Mouse (Mus musculus): ENCODE data around the gene Ran. TPM values are rescaled to one million over a fixed set of nuclear protein-coding genes. Genes with fewer than 3 reads are reported as not detected.

Gene Ran
- polyA plus RNA-seq, 1 experiment from 2014 or later, result 579 TPM

- Histone ChIP-seq H3K9me3 (no peaks in the 10 kb centered on the region), H3K9ac (no peak overlapping the region), H3K27me3 (no peaks in the 10 kb centered on the region), H3K4me2 (replicated peaks) (no peak overlapping the region), H3K4me1 (0 out of 2 replicates have a peak, but pooled peaks cover 3% of the 10 kb centered on the region), H3K36me3 (peaks cover 40% of the 10 kb centered on the region), H3K27ac (no peak overlapping the region), H3K4me3 (no peak overlapping the region)
- WGBS, result 54% methylated on average over 8 of the region's 8 CpGs
- no peak for ATAC-seq (ENCODE audit: low FRiP score, low read depth)
Observed at GRCm38 (mm10) chr5:129000706-129001468, 19.0 kb upstream of the Ran start.

GRCm38 (mm10) chr5:129002571-129003011 is 17.3 kb upstream of the Ran start:
- Histone ChIP-seq H3K4me3 (no peak overlapping the region), H3K9me3 (no peaks in the 10 kb centered on the region), H3K27ac (no peak overlapping the region), H3K4me2 (replicated peaks) (no peak overlapping the region), H3K27me3 (no peaks in the 10 kb centered on the region), H3K36me3 (peaks cover 26% of the 10 kb centered on the region), H3K4me1 (peaks cover 16% of the 10 kb centered on the region), H3K9ac (no peak overlapping the region)
- ATAC-seq (ENCODE audit: low FRiP score, low read depth), result no peak
- 63% methylated on average over 14 of the region's 14 CpGs for WGBS

- no peaks in the 10 kb centered on the region for H3K27me3 ChIP-seq
Observed at GRCm38 (mm10) chr5:129005416-129005815, 14.5 kb upstream of the Ran start.

GRCm38 (mm10) chr5:129006031-129006788 is 13.7 kb upstream of the Ran start:
- peaks cover 24% of the 10 kb centered on the region for H3K4me1 ChIP-seq
- H3K4me2 ChIP-seq (replicated peaks), result peak overlapping the region; percentile 92
- no peaks in the 10 kb centered on the region for H3K9me3 ChIP-seq
- no peak overlapping the region for H3K27ac ChIP-seq
- no peaks in the 10 kb centered on the region for H3K27me3 ChIP-seq
- no peak overlapping the region for H3K4me3 ChIP-seq
- no peak for ATAC-seq (ENCODE audit: low FRiP score, low read depth)
- no peak overlapping the region for H3K9ac ChIP-seq
- peaks cover 12% of the 10 kb centered on the region; the same call in 1 of the 2 replicates for H3K36me3 ChIP-seq
- WGBS, result 81% methylated on average over 18 of the region's 18 CpGs

More at GRCm38 (mm10) chr5:129005416-129005815, 14.5 kb upstream of the Ran start:
- WGBS, result 88% methylated on average over 3 of the region's 3 CpGs
- H3K9ac ChIP-seq, result no peak overlapping the region
- H3K4me2 ChIP-seq (replicated peaks), result no peak overlapping the region; the same call in 1 of the 2 replicates
- H3K36me3 ChIP-seq, result peaks cover 12% of the 10 kb centered on the region; the same call in 1 of the 2 replicates
- no peak overlapping the region for H3K27ac ChIP-seq
- no peak overlapping the region for H3K4me3 ChIP-seq
- H3K9me3 ChIP-seq, result no peaks in the 10 kb centered on the region
- ATAC-seq (ENCODE audit: low FRiP score, low read depth), result no peak
- H3K4me1 ChIP-seq, result peaks cover 24% of the 10 kb centered on the region

- Histone ChIP-seq H3K4me2 (replicated peaks) (peak overlapping the region; percentile 92), H3K27me3 (no peaks in the 10 kb centered on the region), H3K9ac (peak overlapping the region; percentile 84), H3K36me3 (peaks cover 12% of the 10 kb centered on the region; the same call in 1 of the 2 replicates), H3K27ac (no peak overlapping the region), H3K9me3 (no peaks in the 10 kb centered on the region), H3K4me3 (peak overlapping the region; percentile 70), H3K4me1 (peaks cover 22% of the 10 kb centered on the region)
- 55% methylated on average over 13 of the region's 14 CpGs for WGBS
- ATAC-seq (ENCODE audit: low FRiP score, low read depth), result no peak
Observed at GRCm38 (mm10) chr5:129007105-129007957, 12.5 kb upstream of the Ran start.

GRCm38 (mm10) chr5:129008008-129008407 is 11.9 kb upstream of the Ran start:
- no peaks in the 10 kb centered on the region for H3K9me3 ChIP-seq
- H3K27ac ChIP-seq, result no peak overlapping the region
- peak overlapping the region; percentile 84 for H3K9ac ChIP-seq
- WGBS, result 1% methylated on average over 18 of the region's 18 CpGs
- H3K4me3 ChIP-seq, result peak overlapping the region; percentile 70
- H3K4me1 ChIP-seq, result peaks cover 20% of the 10 kb centered on the region
- ATAC-seq (ENCODE audit: low FRiP score, low read depth), result no peak
- H3K27me3 ChIP-seq, result no peaks in the 10 kb centered on the region
- peak overlapping the region; percentile 92 for H3K4me2 ChIP-seq (replicated peaks)
- peaks cover 12% of the 10 kb centered on the region; the same call in 1 of the 2 replicates for H3K36me3 ChIP-seq

GRCm38 (mm10) chr5:129008412-129008826 is 11.4 kb upstream of the Ran start, which contains the start of gene Stx2:
TSS of gene Stx2 (minus strand) at chr5:129008574.
- 0% methylated on average over 38 of the region's 39 CpGs for WGBS
- peak; percentile 92 for ATAC-seq (ENCODE audit: low FRiP score, low read depth)
- Histone ChIP-seq H3K4me1 (peaks cover 20% of the 10 kb centered on the region), H3K27ac (no peak within 1 kb of the TSS), H3K4me2 (replicated peaks) (peak within 1 kb of the TSS; percentile 92), H3K36me3 (peaks cover 12% of the 10 kb centered on the region; the same call in 1 of the 2 replicates), H3K27me3 (no peaks in the 10 kb centered on the region), H3K9ac (peak within 1 kb of the TSS; percentile 84), H3K4me3 (peak within 1 kb of the TSS; percentile 70), H3K9me3 (no peaks in the 10 kb centered on the region)

GRCm38 (mm10) chr5:129009577-129009976 is 10.3 kb upstream of the Ran start:
- Histone ChIP-seq H3K9me3 (no peaks in the 10 kb centered on the region), H3K4me2 (replicated peaks) (no peak overlapping the region), H3K4me1 (peaks cover 20% of the 10 kb centered on the region), H3K4me3 (no peak overlapping the region), H3K36me3 (peaks cover 12% of the 10 kb centered on the region; the same call in 1 of the 2 replicates), H3K27ac (no peak overlapping the region), H3K27me3 (no peaks in the 10 kb centered on the region), H3K9ac (no peak overlapping the region)
- ATAC-seq (ENCODE audit: low FRiP score, low read depth), result no peak
- WGBS, result 89% methylated on average over 3 of the region's 3 CpGs

- ATAC-seq (ENCODE audit: low FRiP score, low read depth), result no peak
Observed at GRCm38 (mm10) chr5:129010937-129011336, 8.9 kb upstream of the Ran start.

GRCm38 (mm10) chr5:129015020-129015419 is 4.8 kb upstream of the Ran start:
- Histone ChIP-seq H3K4me3 (no peak overlapping the region), H3K27ac (no peak overlapping the region), H3K9me3 (no peaks in the 10 kb centered on the region), H3K36me3 (no peaks in the 10 kb centered on the region), H3K4me2 (replicated peaks) (no peak overlapping the region), H3K4me1 (peaks cover 8% of the 10 kb centered on the region), H3K27me3 (no peaks in the 10 kb centered on the region), H3K9ac (no peak overlapping the region)
- 77% methylated on average over 3 of the region's 3 CpGs for WGBS
- no peak for ATAC-seq (ENCODE audit: low FRiP score, low read depth)

More at GRCm38 (mm10) chr5:129010937-129011336, 8.9 kb upstream of the Ran start:
- Histone ChIP-seq H3K27ac (no peak overlapping the region; the same call in 1 of the 2 replicates), H3K27me3 (no peaks in the 10 kb centered on the region), H3K4me1 (peaks cover 20% of the 10 kb centered on the region), H3K9me3 (no peaks in the 10 kb centered on the region), H3K9ac (no peak overlapping the region), H3K4me3 (no peak overlapping the region), H3K4me2 (replicated peaks) (no peak overlapping the region), H3K36me3 (0 out of 2 replicates have a peak, but pooled peaks cover under 1% of the 10 kb centered on the region)
- WGBS, result 83% methylated on average over 2 of the region's 2 CpGs

GRCm38 (mm10) chr5:129015540-129015939 is 4.3 kb upstream of the Ran start:
- no peak for ATAC-seq (ENCODE audit: low FRiP score, low read depth)
- Histone ChIP-seq H3K4me1 (peaks cover 8% of the 10 kb centered on the region), H3K4me3 (no peak overlapping the region), H3K9me3 (no peaks in the 10 kb centered on the region), H3K9ac (no peak overlapping the region), H3K4me2 (replicated peaks) (no peak overlapping the region), H3K27me3 (no peaks in the 10 kb centered on the region), H3K36me3 (no peaks in the 10 kb centered on the region), H3K27ac (no peak overlapping the region)
- WGBS, result 79% methylated on average over 5 of the region's 5 CpGs

Data from limb, embryonic 13.5 days (tissue).